Mouse (Mus musculus): ENCODE results near the gene Tnrc6b.

DNA sequence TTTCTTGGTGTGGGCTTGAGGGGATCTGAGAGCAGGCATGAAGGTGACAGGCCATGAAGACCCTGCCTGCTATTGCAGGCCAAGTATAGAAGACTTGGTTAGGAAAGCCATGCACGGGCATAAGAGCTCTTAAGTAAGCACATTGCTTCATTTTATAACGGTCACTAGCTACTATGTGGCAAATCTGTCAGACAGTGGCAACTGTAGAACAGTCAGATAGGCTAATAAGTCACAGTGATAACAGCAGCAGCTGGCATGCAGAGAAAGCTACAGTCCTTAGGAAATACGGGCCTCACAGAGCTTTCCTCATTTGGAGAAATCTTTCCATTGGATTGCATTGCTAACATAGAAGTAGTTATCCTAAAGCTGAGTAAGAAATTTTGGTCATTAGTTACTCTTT lies 121.7 kb downstream of the Tnrc6b start:
- TF ChIP-seq CTCF (IDR thresholded peaks at IDR 0.05; ENCODE audit: low read depth) = no peak
- peak; percentile 36; the same call in 1 of the 2 replicates for TF ChIP-seq EP300 (IDR thresholded peaks at IDR 0.05; ENCODE audit: low read depth)
